Mouse (Mus musculus) heart, embryonic 12.5 days (tissue): ENCODE results near the gene Olfr432. TPM values are rescaled to one million over a fixed set of nuclear protein-coding genes. Genes with fewer than 3 reads are reported as not detected.
"Not testable (repeated sequence)": the region's sequence is repeated elsewhere in the genome, so short reads cannot be mapped to it uniquely, and the experiment has no call there.

Experiments used
- ATAC-seq: fragments of 200-750 bp; cut with Nextera tagmentation; 2 replicates; pipeline ENCODE4 v1.8.0; 2017; ENCODE audit warnings: moderate TSS enrichment, moderate library complexity; ENCODE audit not compliant: insufficient number of reproducible peaks, low FRiP score
- H3K27ac ChIP-seq: fragments of 300-500 bp; sonication (generic); 2 replicates; pipeline ENCODE4 v1.5.1; 2016; ENCODE audit warnings: mild to moderate bottlenecking, moderate library complexity; ENCODE audit not compliant: poor library complexity, severe bottlenecking
- H3K27me3 ChIP-seq: fragments of 300-500 bp; sonication (generic); replicated peaks from 2 replicates; pipeline ENCODE4 v1.6.1; 2016; ENCODE audit warnings: mild to moderate bottlenecking, moderate library complexity
- H3K36me3 ChIP-seq: fragments of 300-500 bp; sonication (generic); 2 replicates; pipeline ENCODE4 v1.6.1; 2016; ENCODE audit warnings: mild to moderate bottlenecking, moderate library complexity
- H3K4me1 ChIP-seq: fragments of 300-500 bp; sonication (generic); replicated peaks from 2 replicates; pipeline ENCODE4 v1.6.1; 2016; ENCODE audit warnings: mild to moderate bottlenecking
- H3K4me2 ChIP-seq: fragments of 300-500 bp; sonication (generic); 2 replicates; pipeline ENCODE4 v1.6.1; 2016; ENCODE audit warnings: mild to moderate bottlenecking, moderate library complexity
- H3K4me3 ChIP-seq: fragments of 300-500 bp; sonication (generic); 2 replicates; pipeline ENCODE4 v1.5.1; 2016; ENCODE audit warnings: mild to moderate bottlenecking
- H3K9ac ChIP-seq: fragments of 300-500 bp; sonication (generic); 2 replicates; pipeline ENCODE4 v1.6.1; 2016; ENCODE audit warnings: mild to moderate bottlenecking, moderate library complexity
- H3K9me3 ChIP-seq: fragments of 300-500 bp; sonication (generic); replicated peaks from 2 replicates; pipeline ENCODE4 v1.6.1; 2016; ENCODE audit warnings: mild to moderate bottlenecking, moderate library complexity
- WGBS: fragments of 180-500 bp; shearing (Covaris S2); methylation state at CpG from one replicate; pipeline ENCODE4 v1.1.7; 2016; 5-methylcytosine and 5-hydroxymethylcytosine counted together
- polyA plus RNA-seq: library from polyadenylated mRNA; unstranded; fragments of >200 nt; fragmentation: Nextera tagmentation; extraction: Ambion mirVana; gene quantifications from 2 replicates; pipeline ENCODE4 v1.2.1, GENCODE M21; 2016

The Olfr432 gene
- polyA plus RNA-seq: not detected in 2 replicates

DNA sequence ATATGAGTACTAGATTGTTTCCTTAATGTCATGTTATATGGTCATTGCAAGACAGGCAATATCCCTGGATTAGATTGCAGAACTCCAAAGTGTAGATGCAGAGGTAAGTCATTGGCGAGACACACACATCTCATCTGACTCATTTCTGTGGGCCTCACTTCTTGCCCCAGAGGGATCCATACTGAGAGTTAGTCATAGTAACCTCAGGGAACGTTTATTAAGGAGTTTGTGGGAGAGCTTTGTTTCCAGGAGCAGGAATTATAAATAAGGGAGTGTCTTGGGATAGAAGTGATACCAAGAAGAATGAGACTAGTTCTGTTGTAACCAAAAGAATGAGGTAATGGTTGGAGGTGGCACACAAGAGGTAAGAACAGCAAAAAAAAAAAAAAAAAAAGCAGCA is at the start of gene Olfr432:
Gene Olfr432 (plus strand): TSS at position 313 of the 400 bp plus-strand sequence.
- no peaks in the 10 kb centered on the region for H3K36me3 ChIP-seq
- 66% methylated on average over 2 of the region's 2 CpGs for WGBS

DNA sequence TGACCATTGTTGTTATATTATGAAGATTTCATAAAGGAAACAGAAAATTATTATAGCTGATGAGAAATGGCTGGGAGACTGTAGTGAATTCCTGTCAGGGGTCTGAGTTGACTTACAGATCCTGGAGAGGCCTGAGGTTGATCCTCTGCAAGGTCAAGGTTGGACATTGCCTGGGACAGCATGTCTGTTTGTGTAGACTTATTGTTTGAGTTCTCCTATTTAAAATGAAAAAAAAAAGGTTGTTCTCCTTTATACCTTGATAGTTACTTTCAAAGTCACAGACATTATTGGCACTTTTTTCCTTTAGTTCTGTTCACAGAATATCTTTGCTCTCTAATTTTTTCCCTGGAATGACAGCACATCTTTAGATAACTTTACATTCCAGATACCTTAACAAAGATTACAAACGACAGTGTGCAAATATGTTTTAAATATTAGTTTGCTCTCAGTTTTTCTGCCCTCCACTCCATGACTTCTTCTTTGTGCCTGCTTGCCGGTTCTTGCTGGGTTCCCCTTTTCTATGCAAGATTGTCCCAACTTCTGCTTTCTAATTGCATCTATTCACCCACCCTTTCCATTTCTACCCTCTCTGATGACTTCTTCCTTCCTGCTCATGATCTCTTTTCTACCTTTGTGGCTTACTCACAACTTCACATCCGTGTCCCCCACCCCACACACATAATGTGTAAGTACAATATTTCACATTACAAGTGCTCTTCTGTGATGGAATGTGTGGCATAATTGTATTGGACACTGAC is 44.5 kb upstream of the Olfr432 start:
- not testable (repeated sequence) for H3K9ac ChIP-seq, H3K9me3 ChIP-seq, H3K27me3 ChIP-seq, H3K4me3 ChIP-seq, H3K4me1 ChIP-seq, H3K27ac ChIP-seq, H3K4me2 ChIP-seq, H3K36me3 ChIP-seq, ATAC-seq
- 49% methylated on average over 2 of the region's 3 CpGs for WGBS

More for the DNA sequence above, at the start of gene Olfr432:
- H3K4me1 ChIP-seq: no peaks in the 10 kb centered on the region
- H3K27ac ChIP-seq: no peak within 1 kb of the TSS
- H3K4me3 ChIP-seq: no peak within 1 kb of the TSS
- no peaks in the 10 kb centered on the region for H3K27me3 ChIP-seq
- no peaks in the 10 kb centered on the region for H3K9me3 ChIP-seq
- no peak for ATAC-seq
- no peak within 1 kb of the TSS for H3K9ac ChIP-seq
- H3K4me2 ChIP-seq: no peak within 1 kb of the TSS

DNA sequence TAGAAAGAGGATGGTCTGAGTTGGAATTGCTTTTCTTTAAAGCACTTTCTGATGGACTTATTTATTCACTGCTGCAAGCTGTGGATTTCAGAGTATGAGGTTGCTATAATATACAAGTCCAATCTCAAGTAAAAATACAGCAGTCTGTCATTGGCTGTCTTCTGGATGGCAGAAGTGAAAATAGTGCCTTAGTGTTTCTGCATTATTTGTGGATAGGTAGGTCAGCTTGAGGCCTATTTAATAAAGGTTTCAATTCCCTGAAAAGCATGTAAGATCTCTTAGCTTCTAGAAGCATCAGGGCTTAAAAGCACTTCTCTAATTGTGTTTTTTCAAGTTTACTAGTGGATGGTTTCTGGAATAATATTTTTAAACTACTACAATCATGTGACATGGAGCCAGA is 42.0 kb upstream of the Olfr432 start:
- H3K36me3 ChIP-seq, H3K4me1 ChIP-seq, H3K27ac ChIP-seq, H3K4me3 ChIP-seq, H3K9ac ChIP-seq, H3K27me3 ChIP-seq, ATAC-seq, H3K4me2 ChIP-seq, H3K9me3 ChIP-seq: not testable (repeated sequence)

DNA sequence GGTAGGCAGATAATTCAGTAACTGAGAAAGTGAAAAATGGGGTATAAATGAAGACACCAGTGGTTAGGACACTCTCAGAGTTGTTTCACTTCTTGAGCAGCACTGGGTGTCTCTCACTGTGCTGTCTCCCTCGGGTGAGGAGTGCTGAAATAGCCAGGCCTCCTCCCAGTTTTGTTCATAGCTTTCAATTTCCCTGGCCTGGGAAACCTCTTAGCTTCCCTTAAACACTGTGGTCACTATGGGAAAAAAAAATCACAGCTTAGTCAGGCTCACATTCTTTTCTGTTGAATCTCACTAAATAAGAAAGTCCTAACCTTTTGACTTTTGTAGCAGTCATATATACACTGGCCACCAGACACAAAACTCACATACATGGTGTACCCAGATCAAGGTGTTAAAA is 17.3 kb upstream of the Olfr432 start, which contains the start of gene Ifi205:
Gene Ifi205 (minus strand): TSS at position 113 of the 400 bp plus-strand sequence.
- Histone ChIP-seq H3K27me3 (no peaks in the 10 kb centered on the region), H3K4me3 (no peak within 1 kb of the TSS), H3K4me1 (no peaks in the 10 kb centered on the region), H3K4me2 (no peak within 1 kb of the TSS), H3K36me3 (no peaks in the 10 kb centered on the region), H3K9ac (no peak within 1 kb of the TSS), H3K9me3 (no peaks in the 10 kb centered on the region), H3K27ac (no peak within 1 kb of the TSS)
- WGBS: 59% methylated on average over 1 of the region's 1 CpGs
- ATAC-seq: no peak

DNA sequence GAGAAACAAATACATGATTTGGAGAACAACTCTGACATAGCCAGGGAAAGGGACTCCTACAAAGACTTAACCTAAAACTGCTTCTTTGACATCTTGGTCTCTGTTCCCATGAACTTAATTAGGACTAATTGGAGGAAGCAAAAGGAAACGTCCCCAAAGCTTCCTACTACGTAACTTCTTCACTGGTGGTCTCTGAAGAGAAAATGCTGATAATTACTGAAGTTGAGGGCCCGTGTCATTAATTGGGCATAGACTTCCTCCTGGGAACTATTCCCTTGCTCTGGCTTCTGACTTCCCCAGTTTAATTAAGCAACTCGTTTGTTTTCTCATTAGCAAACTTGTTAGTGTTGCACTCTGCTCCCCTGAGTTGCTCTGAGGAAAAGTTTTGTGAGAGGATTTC is 13.2 kb upstream of the Olfr432 start:
- Histone ChIP-seq H3K4me3 (no peak overlapping the region), H3K9me3 (no peaks in the 10 kb centered on the region), H3K4me1 (no peaks in the 10 kb centered on the region), H3K27ac (no peak overlapping the region), H3K9ac (no peak overlapping the region), H3K27me3 (no peaks in the 10 kb centered on the region), H3K36me3 (no peaks in the 10 kb centered on the region), H3K4me2 (no peak overlapping the region)
- ATAC-seq: no peak
- 64% methylated on average over 4 of the region's 4 CpGs for WGBS

DNA sequence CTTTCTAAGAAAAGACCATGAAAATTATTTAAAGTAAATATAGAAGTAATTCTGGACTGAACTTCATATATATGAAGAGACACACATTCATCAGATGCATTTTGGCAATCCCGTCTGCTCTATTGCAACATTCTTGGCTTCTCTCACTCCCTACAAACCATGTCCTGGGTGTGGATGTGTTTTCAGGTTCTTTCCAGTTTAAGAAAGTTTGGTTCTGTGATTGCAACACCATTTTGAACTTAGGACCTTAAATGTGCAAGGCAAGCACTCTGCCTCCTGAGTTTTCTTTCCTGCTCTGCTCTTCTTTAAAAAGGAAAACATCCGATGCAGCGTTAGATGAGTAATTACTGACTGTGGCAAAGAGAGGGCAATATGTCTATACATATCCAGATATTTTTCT is 10.5 kb upstream of the Olfr432 start:
- no peak for ATAC-seq
- no peaks in the 10 kb centered on the region for H3K36me3 ChIP-seq
- 86% methylated on average over 3 of the region's 3 CpGs for WGBS
- H3K9me3 ChIP-seq: no peaks in the 10 kb centered on the region
- no peak overlapping the region for H3K4me3 ChIP-seq
- no peaks in the 10 kb centered on the region for H3K4me1 ChIP-seq
- H3K4me2 ChIP-seq: no peak overlapping the region
- no peak overlapping the region for H3K9ac ChIP-seq
- no peak overlapping the region for H3K27ac ChIP-seq
- H3K27me3 ChIP-seq: no peaks in the 10 kb centered on the region

DNA sequence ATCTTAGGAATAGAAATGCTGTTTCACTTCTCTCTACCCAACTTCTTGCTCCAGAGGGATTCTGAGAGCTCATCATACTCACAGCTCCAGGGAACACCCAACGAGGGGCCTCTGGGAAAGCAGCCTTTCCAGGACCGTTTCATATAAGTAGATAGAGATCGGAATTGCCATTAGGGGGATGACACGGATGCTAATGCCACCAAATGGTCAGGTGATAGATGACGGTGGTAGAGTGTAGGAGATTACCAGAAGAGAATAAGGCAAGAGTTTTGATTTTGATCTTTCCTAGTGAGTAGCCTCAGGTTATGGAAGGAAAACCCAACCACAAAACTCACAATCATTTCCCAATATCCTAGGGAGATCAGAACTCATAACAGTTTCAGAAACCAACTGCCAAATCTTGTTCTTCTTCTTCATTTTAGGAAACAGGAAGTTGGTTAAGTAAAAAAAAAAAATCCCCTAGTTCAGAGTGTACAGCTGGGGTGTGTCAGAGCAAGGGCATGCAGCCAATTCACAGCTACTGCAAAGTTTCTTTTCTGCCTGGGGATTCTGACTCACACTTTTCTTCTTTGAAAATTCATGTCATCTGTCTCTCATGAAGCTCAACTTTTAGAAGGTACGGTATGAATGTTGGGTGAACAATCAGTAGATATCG is 8.4 kb upstream of the Olfr432 start, which contains the start of gene Olfr433:
Gene Olfr433 (plus strand): TSS at position 183 of the 655 bp plus-strand sequence.
- H3K27ac ChIP-seq: no peak within 1 kb of the TSS
- H3K9ac ChIP-seq: no peak within 1 kb of the TSS
- no peak for ATAC-seq
- no peaks in the 10 kb centered on the region for H3K36me3 ChIP-seq
- no peaks in the 10 kb centered on the region for H3K27me3 ChIP-seq
- H3K4me1 ChIP-seq: no peaks in the 10 kb centered on the region
- no peak within 1 kb of the TSS for H3K4me3 ChIP-seq
- 67% methylated on average over 7 of the region's 7 CpGs for WGBS
- H3K4me2 ChIP-seq: no peak within 1 kb of the TSS
- no peaks in the 10 kb centered on the region for H3K9me3 ChIP-seq

DNA sequence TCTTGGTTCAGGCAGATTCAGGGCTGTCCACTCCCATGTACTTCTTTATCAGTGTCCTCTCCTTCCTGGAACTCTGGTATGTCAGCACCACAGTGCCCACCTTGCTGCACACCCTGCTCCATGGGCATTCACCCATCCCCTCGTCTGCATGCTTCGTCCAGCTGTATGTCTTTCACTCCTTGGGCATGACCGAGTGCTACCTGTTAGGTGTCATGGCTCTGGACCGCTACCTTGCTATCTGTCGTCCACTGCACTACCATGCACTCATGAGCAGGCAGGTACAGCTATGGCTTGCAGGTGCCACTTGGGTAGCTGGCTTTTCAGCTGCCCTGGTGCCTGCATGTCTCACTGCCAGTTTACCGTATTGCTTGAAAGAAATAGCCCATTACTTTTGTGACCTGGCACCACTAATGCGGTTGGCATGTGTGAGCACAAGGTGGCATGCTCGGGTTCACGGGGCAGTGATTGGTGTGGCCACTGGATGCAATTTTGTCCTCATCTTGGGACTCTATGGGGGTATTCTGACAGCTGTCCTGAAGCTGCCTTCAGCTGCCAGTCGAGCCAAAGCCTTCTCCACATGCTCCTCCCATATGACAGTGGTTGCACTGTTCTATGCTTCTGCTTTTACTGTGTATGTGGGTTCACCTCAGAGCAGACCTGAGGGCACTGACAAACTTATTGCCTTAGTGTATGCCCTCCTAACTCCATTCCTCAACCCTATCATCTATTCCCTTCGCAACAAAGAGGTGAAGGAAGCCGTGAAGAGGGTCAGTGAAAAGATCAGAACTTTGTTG is 6.7 kb upstream of the Olfr432 start:
- not testable (repeated sequence) for H3K27me3 ChIP-seq, H3K9me3 ChIP-seq, H3K27ac ChIP-seq, H3K9ac ChIP-seq, H3K36me3 ChIP-seq, H3K4me1 ChIP-seq, H3K4me3 ChIP-seq, H3K4me2 ChIP-seq, ATAC-seq
- WGBS: 85% methylated on average over 12 of the region's 12 CpGs

DNA sequence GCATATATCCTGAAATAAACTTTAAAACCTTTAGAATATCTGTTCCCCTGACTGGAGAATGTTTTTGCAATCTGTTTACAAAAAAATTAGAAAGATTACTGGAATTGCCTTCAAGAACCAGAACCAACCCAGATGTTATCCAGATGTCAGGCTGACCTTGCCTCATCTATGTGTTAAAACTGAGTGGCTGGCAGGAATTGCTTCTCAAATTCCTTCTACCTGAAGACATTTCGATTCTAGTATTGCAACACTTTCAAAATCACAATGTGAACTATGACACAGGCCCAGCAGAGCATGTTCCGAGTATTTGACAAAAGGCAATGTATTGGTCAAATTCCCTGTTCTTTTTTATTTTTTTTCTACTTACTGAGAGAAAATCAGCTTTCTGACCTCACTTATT is 4.6 kb upstream of the Olfr432 start:
- Histone ChIP-seq H3K4me2 (no peak overlapping the region), H3K9me3 (no peaks in the 10 kb centered on the region), H3K27ac (no peak overlapping the region), H3K27me3 (no peaks in the 10 kb centered on the region), H3K9ac (no peak overlapping the region), H3K4me3 (no peak overlapping the region), H3K4me1 (no peaks in the 10 kb centered on the region), H3K36me3 (no peaks in the 10 kb centered on the region)
- 73% methylated on average over 2 of the region's 2 CpGs for WGBS
- no peak for ATAC-seq

DNA sequence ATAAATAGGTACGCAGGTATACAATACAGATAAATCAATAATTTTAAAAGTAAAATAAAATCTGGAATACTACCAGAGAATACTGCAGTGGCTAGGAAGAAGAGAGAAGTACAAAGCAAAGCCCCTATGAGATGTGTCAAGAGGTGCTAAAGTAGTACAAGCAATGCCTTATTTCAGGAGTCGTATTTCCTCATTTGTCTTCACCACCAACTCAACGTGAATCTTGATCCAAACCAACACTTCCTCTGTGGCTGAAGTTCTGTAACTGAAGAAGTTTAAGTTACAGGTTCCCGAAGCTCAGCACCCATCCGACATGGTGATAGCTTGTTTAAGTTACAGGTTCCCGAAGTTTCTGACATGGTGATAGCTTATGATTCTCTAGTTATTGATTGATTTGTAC is 778 bp upstream of the Olfr432 start:
- WGBS: 69% methylated on average over 6 of the region's 6 CpGs
- not testable (repeated sequence) for H3K9me3 ChIP-seq, ATAC-seq, H3K27ac ChIP-seq, H3K36me3 ChIP-seq, H3K27me3 ChIP-seq, H3K9ac ChIP-seq, H3K4me1 ChIP-seq, H3K4me3 ChIP-seq, H3K4me2 ChIP-seq

DNA sequence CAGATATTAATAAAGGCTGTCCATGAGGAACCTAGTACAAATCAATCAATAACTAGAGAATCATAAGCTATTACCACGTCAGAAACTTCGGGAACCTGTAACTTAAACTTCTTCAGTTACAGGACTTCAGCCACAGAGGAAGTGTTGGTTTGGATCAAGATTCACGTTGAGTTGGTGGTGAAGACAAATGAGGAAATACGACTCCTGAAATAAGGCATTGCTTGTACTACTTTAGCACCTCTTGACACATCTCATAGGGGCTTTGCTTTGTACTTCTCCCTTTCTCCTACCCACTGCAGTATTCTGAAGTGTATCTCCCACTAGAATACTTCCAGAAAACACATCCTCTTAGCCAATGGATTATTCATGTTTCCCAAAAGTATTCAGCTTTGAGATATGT is 352 bp downstream of the Olfr432 start:
- not testable (repeated sequence) for ATAC-seq, H3K27ac ChIP-seq

More for the DNA sequence above, 352 bp downstream of the Olfr432 start:
- WGBS: 62% methylated on average over 4 of the region's 4 CpGs
- not testable (repeated sequence) for H3K4me2 ChIP-seq, H3K36me3 ChIP-seq, H3K4me1 ChIP-seq, H3K9me3 ChIP-seq, H3K27me3 ChIP-seq, H3K9ac ChIP-seq, H3K4me3 ChIP-seq
